Mouse (Mus musculus): ENCODE measurements around the gene Kiss1.
"Not testable (repeated sequence)": the region's sequence is repeated elsewhere in the genome, so short reads cannot be mapped to it uniquely, and the experiment has no call there.

The Kiss1 gene

DNA sequence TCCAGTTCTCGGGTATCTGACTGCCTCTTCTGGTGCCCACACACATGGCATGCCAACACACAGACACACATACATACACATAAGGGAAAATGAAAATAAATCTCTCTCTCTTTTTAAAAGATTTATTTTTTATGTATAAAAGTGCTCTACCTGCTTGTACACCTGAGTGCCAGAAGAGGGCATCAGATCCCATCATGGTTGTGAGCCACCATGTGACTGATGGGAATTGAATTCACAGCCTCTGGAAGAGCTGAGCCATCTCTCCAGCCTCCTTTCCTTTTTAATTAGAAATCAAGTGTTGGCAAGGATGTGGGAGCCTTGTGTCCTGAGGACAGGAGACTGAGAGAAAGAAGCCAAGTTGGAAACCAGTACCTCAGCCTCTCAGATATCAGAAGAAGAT lies 4.5 kb upstream of the Kiss1 start:
- no peak for DNase-seq (ENCODE audit: low spot score)

DNA sequence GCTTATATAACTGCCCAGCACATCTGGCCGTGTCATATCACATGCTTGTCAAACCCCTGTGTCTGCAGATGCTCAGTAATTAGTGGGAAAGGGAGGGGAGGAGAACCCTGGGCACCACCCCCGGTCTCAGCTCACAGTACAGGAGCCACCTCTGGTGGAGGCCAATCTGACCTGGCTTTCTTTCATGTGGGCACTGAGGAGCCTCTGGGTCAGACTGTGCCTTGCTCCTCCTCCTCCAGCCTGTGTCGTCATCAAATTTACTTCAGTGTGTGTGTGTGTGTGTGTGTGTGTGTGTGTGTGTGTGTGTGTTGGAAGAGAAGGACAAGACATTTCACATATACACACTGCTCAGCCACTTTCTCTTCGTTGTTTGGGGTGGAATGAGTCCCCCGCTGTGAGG lies 1.7 kb downstream of the Kiss1 start:
- DNase-seq (ENCODE audit: low spot score) = no peak

GRCm38 (mm10) chr1:133325951-133326350 lies 4.3 kb downstream of the Kiss1 start:
- DNase-seq (ENCODE audit: low spot score) = no peak

GRCm38 (mm10) chr1:133327094-133327493 lies 5.4 kb downstream of the Kiss1 start:
- DNase-seq (ENCODE audit: low spot score) = no peak

- no peak for DNase-seq (ENCODE audit: low spot score)
Observed at GRCm38 (mm10) chr1:133328299-133328795, 6.7 kb downstream of the Kiss1 start.

- DNase-seq (ENCODE audit: low spot score) = no peak
Observed at GRCm38 (mm10) chr1:133328896-133329637, 7.4 kb downstream of the Kiss1 start.

GRCm38 (mm10) chr1:133329638-133329964 lies 7.9 kb downstream of the Kiss1 start:
- DNase-seq (ENCODE audit: low spot score) = no peak

GRCm38 (mm10) chr1:133331142-133331541 lies 9.5 kb downstream of the Kiss1 start:
- DNase-seq (ENCODE audit: low spot score) = no peak

DNA sequence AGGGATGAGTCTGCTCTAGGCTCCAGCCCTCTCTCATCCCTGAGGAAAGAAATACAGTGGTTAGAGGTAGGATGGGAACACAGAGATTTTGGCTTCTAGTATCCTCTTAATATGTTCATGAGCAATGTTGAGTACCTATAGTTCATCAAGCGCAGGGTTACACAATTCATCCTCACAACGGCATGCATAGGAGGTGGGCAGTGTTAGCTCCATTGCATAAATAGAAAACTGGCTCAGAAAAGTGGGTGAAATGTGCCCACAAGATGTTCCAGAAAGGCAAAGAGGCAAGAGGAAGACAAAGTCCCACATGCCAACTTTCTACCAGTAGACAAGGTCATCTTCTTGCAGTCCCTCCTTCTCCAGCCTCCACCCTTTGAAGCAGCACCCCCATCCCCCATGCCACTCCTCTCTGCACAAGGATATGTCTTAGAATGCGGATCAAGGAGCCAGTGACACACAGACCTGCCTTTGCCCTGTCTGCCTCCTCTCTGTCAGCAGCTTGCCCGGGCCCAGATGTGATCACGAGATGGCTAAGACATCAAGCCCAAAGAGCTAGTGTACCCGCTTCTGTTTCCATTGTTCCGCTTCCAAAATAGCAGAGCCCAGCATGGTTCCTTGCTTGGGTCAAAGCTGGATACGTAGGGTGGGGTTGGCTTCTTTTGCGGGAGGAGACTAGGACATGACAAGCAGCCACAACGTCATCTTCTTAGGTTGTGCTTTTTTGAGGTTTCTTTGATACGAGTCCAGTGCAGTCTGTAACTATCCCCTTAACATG lies 11.2 kb downstream of the Kiss1 start:
- DNase-seq (ENCODE audit: low spot score) = no peak

DNA sequence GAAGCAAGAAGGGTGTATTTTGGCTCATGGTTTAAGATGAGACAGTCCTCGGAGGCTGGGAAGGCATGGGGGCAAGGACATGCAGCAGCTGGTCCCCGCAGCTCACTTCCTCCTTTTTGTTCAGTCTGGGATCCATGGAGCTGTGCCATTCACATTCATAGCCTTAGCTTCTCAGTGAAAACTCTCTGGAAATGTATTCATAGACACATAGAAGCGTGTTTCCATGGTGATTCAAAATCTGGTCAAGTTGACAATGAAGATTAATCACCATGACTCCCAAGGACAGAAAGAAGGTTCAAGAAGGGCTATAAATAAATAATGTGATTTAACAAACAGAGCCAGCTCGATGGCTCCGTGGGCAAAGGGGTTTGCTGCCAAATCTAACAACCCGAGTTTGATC lies 12.3 kb downstream of the Kiss1 start:
- no peak for DNase-seq (ENCODE audit: low spot score)

DNA sequence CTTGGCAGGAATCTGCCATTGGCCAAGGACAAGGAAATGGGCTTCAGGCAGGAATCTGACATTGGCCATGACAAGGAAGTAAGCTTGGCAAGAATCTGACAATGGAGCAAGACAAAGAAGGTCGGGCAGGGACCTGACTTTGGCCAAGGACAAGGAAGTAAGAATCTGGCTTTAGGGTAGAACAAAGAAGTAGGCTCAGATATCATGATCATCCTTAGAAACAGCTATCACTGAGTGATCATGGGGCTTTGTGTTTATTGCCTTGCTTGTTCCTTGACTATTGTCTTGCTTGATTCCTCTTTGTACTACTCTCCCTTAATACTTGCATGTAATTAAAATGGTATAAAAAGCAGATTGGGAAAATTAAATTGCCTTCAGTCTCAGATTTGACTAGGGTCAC lies 18.7 kb downstream of the Kiss1 start:
- DNase-seq (ENCODE audit: low spot score) = not testable (repeated sequence)

- DNase-seq (ENCODE audit: low spot score) = no peak
Observed at GRCm38 (mm10) chr1:133344357-133344756, 22.7 kb downstream of the Kiss1 start.

DNA sequence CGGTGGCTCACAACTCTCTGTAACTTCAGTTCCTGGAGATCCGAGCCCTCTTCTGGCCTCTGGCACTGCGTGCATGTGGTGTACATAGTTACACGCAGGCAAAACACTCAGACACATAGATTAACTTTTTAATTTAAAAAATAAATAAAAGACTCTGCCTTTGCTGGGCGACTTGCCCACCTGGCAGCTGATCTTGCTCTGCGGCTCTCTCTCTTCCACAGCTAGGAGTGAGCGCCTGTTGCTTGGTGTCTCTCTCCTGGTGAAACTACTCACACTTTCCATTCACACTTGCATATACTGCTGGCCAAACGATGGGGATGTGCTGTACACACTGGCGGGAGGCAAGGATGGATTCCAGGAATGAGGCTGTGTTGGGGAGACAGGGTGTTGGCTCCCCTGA lies 24.9 kb downstream of the Kiss1 start:
- DNase-seq (ENCODE audit: low spot score) = no peak

GRCm38 (mm10) chr1:133347226-133347625 lies 25.6 kb downstream of the Kiss1 start:
- no peak for DNase-seq (ENCODE audit: low spot score)

- DNase-seq (ENCODE audit: low spot score) = no peak
Observed at GRCm38 (mm10) chr1:133347693-133348520, 26.2 kb downstream of the Kiss1 start.

GRCm38 (mm10) chr1:133350210-133350609 lies 28.5 kb downstream of the Kiss1 start, which contains the start of gene Ren1:
Gene Ren1, plus strand, starts transcription at chr1:133350510.
- DNase-seq (ENCODE audit: low spot score) = no peak

- DNase-seq (ENCODE audit: low spot score) = no peak
Observed at GRCm38 (mm10) chr1:133351762-133352161, 30.1 kb downstream of the Kiss1 start.

- peak; percentile 53 for DNase-seq (ENCODE audit: low spot score)
Observed at GRCm38 (mm10) chr1:133353371-133353809, 31.7 kb downstream of the Kiss1 start.

DNA sequence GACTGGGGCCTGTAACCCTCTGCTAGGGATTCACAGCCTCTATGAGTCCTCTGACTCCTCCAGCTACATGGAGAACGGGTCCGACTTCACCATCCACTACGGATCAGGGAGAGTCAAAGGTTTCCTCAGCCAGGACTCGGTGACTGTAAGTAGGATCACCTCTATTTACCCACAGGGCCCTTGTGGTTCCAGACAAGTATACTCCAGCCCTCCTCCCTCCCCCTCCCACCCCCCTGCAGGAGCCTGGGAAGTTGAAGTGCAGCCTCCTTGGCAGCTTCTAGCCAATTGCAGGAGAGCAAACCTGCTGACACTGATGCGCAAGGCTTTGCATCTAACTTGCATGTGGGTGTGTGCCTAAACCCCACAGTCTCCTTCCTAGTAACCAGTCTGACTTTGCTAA lies 33.8 kb downstream of the Kiss1 start:
- DNase-seq (ENCODE audit: low spot score) = no peak

DNA sequence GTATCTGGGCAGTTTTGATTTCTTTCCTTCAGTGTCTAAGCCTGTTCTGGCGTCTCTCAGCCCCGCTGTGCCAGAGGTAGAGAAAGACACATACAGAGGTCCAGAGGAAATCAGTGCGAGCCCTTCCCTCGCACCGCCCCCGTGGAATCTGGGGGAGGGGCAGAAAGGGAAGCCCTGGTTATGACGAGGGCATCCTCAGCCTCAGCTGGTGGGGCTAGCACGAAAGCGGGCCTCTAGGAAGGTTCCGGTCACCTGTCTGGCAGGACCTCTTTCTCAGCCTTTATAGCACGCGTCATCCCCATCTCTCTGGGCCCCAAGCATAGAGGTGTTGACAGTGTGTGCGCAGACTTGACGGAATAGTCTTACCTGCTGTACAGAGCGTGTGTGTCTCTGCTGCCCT lies 34.2 kb downstream of the Kiss1 start:
- no peak for DNase-seq (ENCODE audit: low spot score)

GRCm38 (mm10) chr1:133356330-133356729 lies 34.7 kb downstream of the Kiss1 start:
- DNase-seq (ENCODE audit: low spot score) = no peak

GRCm38 (mm10) chr1:133361006-133361405 lies 39.3 kb downstream of the Kiss1 start:
- DNase-seq (ENCODE audit: low spot score) = no peak

All from left cerebral cortex, adult 11 months (tissue).